Mouse (Mus musculus): Measurements from ENCODE around the gene Inca1. TPM values are rescaled to one million over a fixed set of nuclear protein-coding genes. Genes with fewer than 3 reads are reported as not detected.

Inca1 gene
- total and polyA plus RNA-seq, 3 experiments = 1.7 to 3.8 (median 3.4) TPM

DNA sequence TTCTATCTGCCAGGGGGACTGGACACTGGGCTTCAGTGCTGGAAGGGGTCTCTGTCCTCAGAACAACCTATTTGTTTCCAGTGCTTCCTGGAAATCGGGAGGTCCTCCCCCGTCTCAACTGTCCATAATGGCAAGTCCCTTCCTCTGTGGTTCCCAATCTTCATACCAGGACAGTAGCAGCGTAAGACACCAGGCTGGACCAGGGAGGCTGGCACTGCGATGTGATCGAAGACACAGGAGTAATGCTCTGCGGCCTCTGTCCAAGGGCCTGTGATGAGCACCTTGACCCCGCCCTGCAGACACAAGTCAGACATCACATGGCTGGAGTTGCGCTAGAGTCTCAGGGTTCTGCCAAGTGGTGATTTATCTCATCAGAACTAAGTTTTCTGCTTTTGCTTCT, 20.6 kb downstream of the Inca1 start:
- in situ Hi-C loops (cut with MboI; ENCODE audit: low pct_ligation_motif_present, low pct_unique_long_range_greater_than_20kb, low sequenced_read_pairs) = no loop called here
- Histone ChIP-seq H3K4me2 (ENCODE audit: insufficient read depth, low read depth, poor library complexity, severe bottlenecking) (no peak overlapping the region), H3K79me2 (replicated peaks; ENCODE audit: control insufficient read depth, extremely low read depth, insufficient read depth, poor library complexity, severe bottlenecking) (no peaks in the 10 kb centered on the region), H3K9ac (ENCODE audit: insufficient read depth, low read depth) (no peak overlapping the region), H3K27ac (ENCODE audit: insufficient read depth, low read depth) (no peak overlapping the region), H3K36me3 (replicated peaks in 1 of 2; ENCODE audit: control insufficient read depth in 1 of 2, insufficient read depth in 1 of 2, low read length in 1 of 2) (peaks cover 66 to 92% of the 10 kb centered on the region in 2 experiments), H3K27me3 (replicated peaks) (no peaks in the 10 kb centered on the region), H3K4me1 (ENCODE audit: control insufficient read depth in 1 of 2, insufficient read depth in 2 of 2) (peaks cover 0 to 55% of the 10 kb centered on the region in 2 experiments), H3K9me3 (replicated peaks; ENCODE audit: low read length) (no peaks in the 10 kb centered on the region), H3K4me3 (replicated peaks in 1 of 3; ENCODE audit: low read depth in 2 of 3, low read length in 2 of 3, poor library complexity in 1 of 3) (no peak overlapping the region)
- no peak for DNase-seq (ENCODE audit: extremely low read depth)
- no peak for TF ChIP-seq ELF1 (IDR thresholded peaks at IDR 0.05; ENCODE audit: low read depth, low read length)
- no peak for TF ChIP-seq EP300 (IDR thresholded peaks at IDR 0.05; ENCODE audit: low read length)
- TF ChIP-seq CTCF (conservative IDR thresholded peaks at IDR 0.05 in 1 of 2, IDR thresholded peaks at IDR 0.05 in 1 of 2; ENCODE audit: low read depth in 2 of 2, low read length in 2 of 2) = no peak
- TF ChIP-seq CHD1 (IDR thresholded peaks at IDR 0.05; ENCODE audit: low read depth, low read length) = no peak
- TF ChIP-seq POLR2A (IDR thresholded peaks at IDR 0.05; ENCODE audit: low read depth, low read length) = no peak
- TF ChIP-seq GABPA (IDR thresholded peaks at IDR 0.05; ENCODE audit: insufficient replicate concordance, low read depth, low read length) = no peak
- TF ChIP-seq ETS1 (conservative IDR thresholded peaks at IDR 0.05; ENCODE audit: low read depth, low read length) = no peak
- no peak for TF ChIP-seq ZKSCAN1 (IDR thresholded peaks at IDR 0.05; ENCODE audit: borderline replicate concordance, low read depth, low read length)
- no peak for TF ChIP-seq HCFC1 (IDR thresholded peaks at IDR 0.05; ENCODE audit: low read depth, low read length)
- no peak for TF ChIP-seq MYC (IDR thresholded peaks at IDR 0.05; ENCODE audit: low read depth, low read length)
- TF ChIP-seq RAD21 (IDR thresholded peaks at IDR 0.05; ENCODE audit: low read depth, low read length) = no peak
- TF ChIP-seq CHD2 (IDR thresholded peaks at IDR 0.05; ENCODE audit: low read length) = no peak
- TF ChIP-seq IRF4 (IDR thresholded peaks at IDR 0.05; ENCODE audit: low read depth, low read length) = no peak
- no peak for TF ChIP-seq USF1 (IDR thresholded peaks at IDR 0.05; ENCODE audit: low read depth, low read length)
- dilution Hi-C loops (cut with MboI; ENCODE audit: extremely low pct_ligation_motif_present, extremely low pct_unique_long_range_greater_than_20kb, low sequenced_read_pairs) = no loop called here

DNA sequence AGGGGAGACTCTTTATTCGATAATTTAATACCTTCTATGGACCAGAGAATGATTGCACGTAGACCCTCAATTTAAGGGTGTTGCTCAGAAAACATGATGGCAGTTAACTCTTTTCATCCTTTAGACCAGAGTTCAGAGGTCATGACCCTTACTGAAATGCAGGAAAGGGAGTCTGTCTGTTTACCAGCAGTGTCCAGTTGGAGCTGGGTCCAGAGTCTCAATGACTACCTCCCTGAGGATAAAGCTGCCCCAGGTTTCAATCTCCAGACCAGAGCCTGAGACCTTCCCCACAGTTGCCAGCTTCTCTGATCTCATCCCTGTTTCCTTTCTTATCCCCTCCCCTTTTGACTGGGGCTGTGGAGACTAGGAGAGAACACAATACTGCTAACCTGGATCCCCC, 21.4 kb downstream of the Inca1 start:
- no peak for DNase-seq (ENCODE audit: extremely low read depth)
- TF ChIP-seq CTCF (conservative IDR thresholded peaks at IDR 0.05 in 1 of 2, IDR thresholded peaks at IDR 0.05 in 1 of 2; ENCODE audit: low read depth in 2 of 2, low read length in 2 of 2) = no peak
- TF ChIP-seq POLR2AphosphoS2 (IDR thresholded peaks at IDR 0.05; ENCODE audit: low read depth, low read length) = no peak
- no peak for TF ChIP-seq ZMIZ1 (IDR thresholded peaks at IDR 0.05; ENCODE audit: low read depth, low read length)
- TF ChIP-seq TCF12 (IDR thresholded peaks at IDR 0.05; ENCODE audit: low read depth, low read length) = no peak
- TF ChIP-seq ZKSCAN1 (IDR thresholded peaks at IDR 0.05; ENCODE audit: borderline replicate concordance, low read depth, low read length) = no peak
- TF ChIP-seq BHLHE40 (IDR thresholded peaks at IDR 0.05; ENCODE audit: low read depth, low read length) = no peak
- no peak for TF ChIP-seq MAZ (IDR thresholded peaks at IDR 0.05; ENCODE audit: low read depth, low read length)
- TF ChIP-seq JUND (conservative IDR thresholded peaks at IDR 0.05; ENCODE audit: low read depth, low read length) = no peak
- no peak for TF ChIP-seq IRF4 (IDR thresholded peaks at IDR 0.05; ENCODE audit: low read depth, low read length)
- TF ChIP-seq MAFK (IDR thresholded peaks at IDR 0.05; ENCODE audit: insufficient replicate concordance, low read length) = no peak
- no peak for TF ChIP-seq POLR2A (IDR thresholded peaks at IDR 0.05; ENCODE audit: low read depth, low read length)
- TF ChIP-seq MEF2A (IDR thresholded peaks at IDR 0.05; ENCODE audit: borderline replicate concordance, low read depth, low read length) = no peak
- no peak for TF ChIP-seq E2F4 (IDR thresholded peaks at IDR 0.05; ENCODE audit: insufficient replicate concordance, low read depth, low read length)
- TF ChIP-seq MAX (IDR thresholded peaks at IDR 0.05; ENCODE audit: low read length) = no peak
- TF ChIP-seq USF1 (IDR thresholded peaks at IDR 0.05; ENCODE audit: low read depth, low read length) = no peak
- TF ChIP-seq NELFE (IDR thresholded peaks at IDR 0.05; ENCODE audit: low read depth, low read length) = no peak
- TF ChIP-seq HCFC1 (IDR thresholded peaks at IDR 0.05; ENCODE audit: low read depth, low read length) = no peak
- TF ChIP-seq GABPA (IDR thresholded peaks at IDR 0.05; ENCODE audit: insufficient replicate concordance, low read depth, low read length) = no peak
- no peak for TF ChIP-seq PAX5 (IDR thresholded peaks at IDR 0.05; ENCODE audit: low read length)
- dilution Hi-C loops (cut with MboI; ENCODE audit: extremely low pct_ligation_motif_present, extremely low pct_unique_long_range_greater_than_20kb, low sequenced_read_pairs) = no loop called here

More for the DNA sequence above, 21.4 kb downstream of the Inca1 start:
- H3K9me3 ChIP-seq (replicated peaks; ENCODE audit: low read length) = no peaks in the 10 kb centered on the region
- H3K4me2 ChIP-seq (ENCODE audit: insufficient read depth, low read depth, poor library complexity, severe bottlenecking) = no peak overlapping the region
- no peaks in the 10 kb centered on the region for H3K79me2 ChIP-seq (replicated peaks; ENCODE audit: control insufficient read depth, extremely low read depth, insufficient read depth, poor library complexity, severe bottlenecking)
- peaks cover 64 to 92% of the 10 kb centered on the region in 2 experiments for H3K36me3 ChIP-seq (replicated peaks in 1 of 2; ENCODE audit: control insufficient read depth in 1 of 2, insufficient read depth in 1 of 2, low read length in 1 of 2)
- no peak overlapping the region for H3K27ac ChIP-seq (ENCODE audit: insufficient read depth, low read depth)
- no peaks in the 10 kb centered on the region for H3K27me3 ChIP-seq (replicated peaks)
- in situ Hi-C loops (cut with MboI; ENCODE audit: low pct_ligation_motif_present, low pct_unique_long_range_greater_than_20kb, low sequenced_read_pairs) = no loop called here
- no peak overlapping the region for H3K4me3 ChIP-seq (replicated peaks in 1 of 3; ENCODE audit: low read depth in 2 of 3, low read length in 2 of 3, poor library complexity in 1 of 3)
- H3K4me1 ChIP-seq (ENCODE audit: control insufficient read depth in 1 of 2, insufficient read depth in 2 of 2) = peaks cover 0 to 47% of the 10 kb centered on the region in 2 experiments
- H3K9ac ChIP-seq (ENCODE audit: insufficient read depth, low read depth) = no peak overlapping the region
